Mouse (Mus musculus) liver, embryonic 16.5 days (tissue): ENCODE data around the gene Trim17. TPM values are rescaled to one million over a fixed set of nuclear protein-coding genes. Genes with fewer than 3 reads are reported as not detected.

ENCODE experiments used
- ATAC-seq: fragments of 200-750 bp; cut with Nextera tagmentation; 2 replicates; pipeline ENCODE4 v1.8.0; 2017; ENCODE audit warnings: low read depth, mild to moderate bottlenecking, moderate number of reproducible peaks, moderate library complexity
- H3K27ac ChIP-seq: fragments of 300-500 bp; sonication (generic); 2 replicates; pipeline ENCODE4 v1.5.1; 2014; ENCODE audit warnings: mild to moderate bottlenecking, low read length
- H3K27me3 ChIP-seq: fragments of 300-500 bp; sonication (generic); 2 replicates; pipeline ENCODE4 v1.6.1; 2014; ENCODE audit warnings: low read depth, low read length, mixed read lengths; ENCODE audit not compliant: control insufficient read depth, insufficient read depth
- H3K36me3 ChIP-seq: fragments of 300-500 bp; sonication (generic); 2 replicates; pipeline ENCODE4 v1.6.1; 2014; ENCODE audit warnings: mild to moderate bottlenecking; ENCODE audit not compliant: control insufficient read depth, insufficient read depth
- H3K4me1 ChIP-seq: fragments of 300-500 bp; sonication (generic); 2 replicates; pipeline ENCODE4 v1.6.1; 2014; ENCODE audit warnings: low read depth, low read length, mixed read lengths; ENCODE audit not compliant: control insufficient read depth
- H3K4me2 ChIP-seq: fragments of 300-500 bp; sonication (generic); 2 replicates; pipeline ENCODE4 v1.6.1; 2014; ENCODE audit warnings: low read depth, low read length, mixed read lengths
- H3K4me3 ChIP-seq: fragments of 300-500 bp; sonication (generic); 2 replicates; pipeline ENCODE4 v1.5.1; 2014; ENCODE audit warnings: low read depth, mild to moderate bottlenecking, low read length
- H3K9ac ChIP-seq: fragments of 300-500 bp; sonication (generic); 2 replicates; pipeline ENCODE4 v1.6.1; 2014; ENCODE audit warnings: low read depth, low read length
- H3K9me3 ChIP-seq: fragments of 300-500 bp; sonication (generic); replicated peaks from 2 replicates; pipeline ENCODE4 v1.6.1; 2016; ENCODE audit warnings: low read length; ENCODE audit not compliant: control insufficient read depth
- WGBS: fragments of 180-500 bp; shearing (Covaris S2); extraction: QIAGEN DNeasy Blood & Tissue Kit; methylation state at CpG from one replicate; pipeline ENCODE4 v1.1.7; 2014; ENCODE audit not compliant: insufficient replicate concordance; 5-methylcytosine and 5-hydroxymethylcytosine counted together
- polyA plus RNA-seq: library from polyadenylated mRNA; unstranded; fragments of >200 nt; fragmentation: Nextera tagmentation; extraction: Ambion mirVana; gene quantifications from 2 replicates; pipeline ENCODE4 v1.2.1, GENCODE M21; 2015

Gene Trim17
- polyA plus RNA-seq, 1 experiment from 2014 or later, result 0.15 TPM

GRCm38 (mm10) chr11:58970831-58971530 is 16.5 kb downstream of the Trim17 start:
- H3K27ac ChIP-seq, result no peak overlapping the region
- H3K27me3 ChIP-seq, result no peaks in the 10 kb centered on the region
- H3K4me1 ChIP-seq, result peaks cover 5% of the 10 kb centered on the region
- no peak overlapping the region for H3K9ac ChIP-seq
- ATAC-seq, result no peak
- 83% methylated on average over 21 of the region's 21 CpGs for WGBS
- H3K4me3 ChIP-seq, result no peak overlapping the region
- H3K9me3 ChIP-seq, result no peaks in the 10 kb centered on the region
- no peak overlapping the region for H3K4me2 ChIP-seq
- H3K36me3 ChIP-seq, result peaks cover 2% of the 10 kb centered on the region; the same call in 1 of the 2 replicates

GRCm38 (mm10) chr11:58971796-58972195 is 17.3 kb downstream of the Trim17 start:
- WGBS, result 84% methylated on average over 3 of the region's 3 CpGs
- ATAC-seq, result no peak
- Histone ChIP-seq H3K9me3 (no peaks in the 10 kb centered on the region), H3K4me1 (peaks cover 5% of the 10 kb centered on the region), H3K4me2 (no peak overlapping the region), H3K27ac (no peak overlapping the region), H3K27me3 (no peaks in the 10 kb centered on the region), H3K9ac (no peak overlapping the region), H3K4me3 (no peak overlapping the region), H3K36me3 (peaks cover 2% of the 10 kb centered on the region; the same call in 1 of the 2 replicates)

- Histone ChIP-seq H3K36me3 (peaks cover 2% of the 10 kb centered on the region; the same call in 1 of the 2 replicates), H3K4me1 (peaks cover 13% of the 10 kb centered on the region), H3K27ac (no peak overlapping the region), H3K4me2 (no peak overlapping the region), H3K9ac (no peak overlapping the region), H3K4me3 (no peak overlapping the region), H3K9me3 (no peaks in the 10 kb centered on the region), H3K27me3 (no peaks in the 10 kb centered on the region)
- no peak for ATAC-seq
- 70% methylated on average over 3 of the region's 3 CpGs for WGBS
Observed at GRCm38 (mm10) chr11:58974414-58974813, 19.9 kb downstream of the Trim17 start.

- H3K4me1 ChIP-seq, result peaks cover 33% of the 10 kb centered on the region
- peak overlapping the region; percentile 84 for H3K27ac ChIP-seq
- H3K4me2 ChIP-seq, result peak overlapping the region; percentile 92
- under 1% methylated on average over 29 of the region's 29 CpGs for WGBS
- no peaks in the 10 kb centered on the region; the same call in 1 of the 2 replicates for H3K36me3 ChIP-seq
- H3K9me3 ChIP-seq, result no peaks in the 10 kb centered on the region
- peak; percentile 60; the same call in 1 of the 2 replicates for ATAC-seq
- peak overlapping the region; percentile 97 for H3K4me3 ChIP-seq
- H3K9ac ChIP-seq, result peak overlapping the region; percentile 92
- H3K27me3 ChIP-seq, result no peaks in the 10 kb centered on the region
Observed at GRCm38 (mm10) chr11:58977150-58977549, 22.7 kb downstream of the Trim17 start.

GRCm38 (mm10) chr11:58977607-58978026 is 23.1 kb downstream of the Trim17 start:
- under 1% methylated on average over 21 of the region's 21 CpGs for WGBS
- no peaks in the 10 kb centered on the region for H3K27me3 ChIP-seq
- peaks cover 33% of the 10 kb centered on the region for H3K4me1 ChIP-seq

GRCm38 (mm10) chr11:58978027-58978705 is 23.7 kb downstream of the Trim17 start, which contains the start of gene Trim11:
Gene Trim11 (plus strand): TSS chr11:58978093.
- Histone ChIP-seq H3K27ac (peak within 1 kb of the TSS; percentile 84), H3K9ac (peak within 1 kb of the TSS; percentile 92), H3K27me3 (no peaks in the 10 kb centered on the region), H3K4me2 (peak within 1 kb of the TSS; percentile 92), H3K4me1 (peaks cover 33% of the 10 kb centered on the region), H3K4me3 (peak within 1 kb of the TSS; percentile 97), H3K9me3 (no peaks in the 10 kb centered on the region), H3K36me3 (peaks cover 5% of the 10 kb centered on the region; the same call in 1 of the 2 replicates)
- peak; percentile 55 for ATAC-seq
- under 1% methylated on average over 64 of the region's 64 CpGs for WGBS

More at GRCm38 (mm10) chr11:58977607-58978026, 23.1 kb downstream of the Trim17 start:
- Histone ChIP-seq H3K36me3 (peaks cover 2% of the 10 kb centered on the region; the same call in 1 of the 2 replicates), H3K4me3 (peak overlapping the region; percentile 97), H3K4me2 (peak overlapping the region; percentile 92), H3K9me3 (no peaks in the 10 kb centered on the region), H3K27ac (peak overlapping the region; percentile 84), H3K9ac (peak overlapping the region; percentile 92)
- ATAC-seq, result no peak

- Histone ChIP-seq H3K27me3 (no peaks in the 10 kb centered on the region), H3K4me3 (peak overlapping the region; percentile 97), H3K27ac (peak overlapping the region; percentile 84), H3K36me3 (peaks cover 6% of the 10 kb centered on the region), H3K4me2 (peak overlapping the region; percentile 92), H3K9me3 (no peaks in the 10 kb centered on the region), H3K9ac (peak overlapping the region; percentile 92), H3K4me1 (peaks cover 33% of the 10 kb centered on the region)
- peak; percentile 3; the same call in 1 of the 2 replicates for ATAC-seq
- 0% methylated on average over 5 of the region's 5 CpGs for WGBS
Observed at GRCm38 (mm10) chr11:58978706-58979030, 24.2 kb downstream of the Trim17 start.

- peak; percentile 37; the same call in 1 of the 2 replicates for ATAC-seq
- Histone ChIP-seq H3K9me3 (no peaks in the 10 kb centered on the region), H3K4me3 (peak overlapping the region; percentile 97), H3K27me3 (no peaks in the 10 kb centered on the region), H3K9ac (peak overlapping the region; percentile 92), H3K36me3 (peaks cover 11% of the 10 kb centered on the region), H3K4me1 (peaks cover 33% of the 10 kb centered on the region), H3K4me2 (peak overlapping the region; percentile 92), H3K27ac (peak overlapping the region; percentile 84)
- WGBS, result 30% methylated on average over 3 of the region's 3 CpGs
Observed at GRCm38 (mm10) chr11:58979183-58979582, 24.7 kb downstream of the Trim17 start.
